Mouse (Mus musculus): ENCODE measurements at regions not wholly inside any gene's neighbourhood (a gene's known extent, or its start where the extent isn't known, plus 50 kb on each side); places are given as distances from the start of the nearest gene placed in this dataset.
A peak's percentile ranks its signal among the peaks of the same experiment; 100 is the strongest.

GRCm38 (mm10) chr4:91051913-91052312, 348.7 kb downstream of the Elavl2 start:
- no peak for DNase-seq (ENCODE audit: low read depth, low spot score)

- DNase-seq (ENCODE audit: low read depth, low spot score) = no peak
These were observed 371.1 kb downstream of the Elavl2 start for GRCm38 (mm10) chr4:91029462-91029861.

GRCm38 (mm10) chr4:91028013-91028626, 372.5 kb downstream of the Elavl2 start:
- DNase-seq (ENCODE audit: low read depth, low spot score) = no peak

- no peak for DNase-seq (ENCODE audit: low read depth, low spot score)
These were observed 404.0 kb downstream of the Elavl2 start for GRCm38 (mm10) chr4:90996388-90997092.

GRCm38 (mm10) chr4:90964658-90965057, 435.9 kb downstream of the Elavl2 start:
- DNase-seq (ENCODE audit: low read depth, low spot score) = no peak

GRCm38 (mm10) chr4:90943687-90944385, 456.7 kb downstream of the Elavl2 start:
- no peak for DNase-seq (ENCODE audit: low read depth, low spot score)

GRCm38 (mm10) chr4:90917312-90918107, 483.1 kb downstream of the Elavl2 start:
- DNase-seq (ENCODE audit: low read depth, low spot score) = no peak

GRCm38 (mm10) chr4:90906311-90906710, 494.3 kb downstream of the Elavl2 start:
- DNase-seq (ENCODE audit: low read depth, low spot score) = no peak

- no peak for DNase-seq (ENCODE audit: low read depth, low spot score)
These were observed 532.4 kb downstream of the Elavl2 start for GRCm38 (mm10) chr4:90868209-90868608.

GRCm38 (mm10) chr4:90860854-90861253, 539.7 kb downstream of the Elavl2 start:
- peak; percentile 69 for DNase-seq (ENCODE audit: low read depth, low spot score)

GRCm38 (mm10) chr4:90839804-90840203, 560.8 kb downstream of the Elavl2 start:
- no peak for DNase-seq (ENCODE audit: low read depth, low spot score)

- DNase-seq (ENCODE audit: low read depth, low spot score) = no peak
These were observed 580.5 kb downstream of the Zfp352 start for GRCm38 (mm10) chr4:90799078-90799477.

GRCm38 (mm10) chr4:90798637-90799036, 580.0 kb downstream of the Zfp352 start:
- DNase-seq (ENCODE audit: low read depth, low spot score) = no peak

- no peak for DNase-seq (ENCODE audit: low read depth, low spot score)
These were observed 578.9 kb downstream of the Zfp352 start for GRCm38 (mm10) chr4:90797472-90797871.
